Mouse (Mus musculus): ENCODE results near the gene Syt16. TPM values are rescaled to one million over a fixed set of nuclear protein-coding genes. Genes with fewer than 3 reads are reported as not detected.

Syt16 gene
- polyA plus RNA-seq, 1 experiment from 2014 or later: 7.0 TPM

- ATAC-seq (ENCODE audit: low FRiP score): no peak
- WGBS: 60% methylated on average over 4 of the region's 4 CpGs
Measured at GRCm38 (mm10) chr12:74108663-74109081, 111.2 kb downstream of the Syt16 start.

GRCm38 (mm10) chr12:74109462-74110068, 112.1 kb downstream of the Syt16 start:
- DNase-seq (ENCODE audit: low spot score, missing footprints) (no peak), ATAC-seq (ENCODE audit: low FRiP score) (no peak)
- Histone ChIP-seq H3K4me3 (ENCODE audit: low read depth, low read length) (no peak overlapping the region), H3K4me1 (ENCODE audit: control insufficient read depth, insufficient read depth, low read length) (no peaks in the 10 kb centered on the region), H3K27ac (ENCODE audit: low read depth, low read length) (no peak overlapping the region), H3K9ac (ENCODE audit: low read length) (no peak overlapping the region), H3K27me3 (ENCODE audit: control insufficient read depth, insufficient read depth, low read length) (no peaks in the 10 kb centered on the region), H3K9me3 (ENCODE audit: control insufficient read depth, low read length) (no peaks in the 10 kb centered on the region), H3K4me2 (no peak overlapping the region), H3K36me3 (ENCODE audit: control insufficient read depth, insufficient read depth, low read length) (no peaks in the 10 kb centered on the region)
- 78% methylated on average over 10 of the region's 10 CpGs for WGBS

More at GRCm38 (mm10) chr12:74108663-74109081, 111.2 kb downstream of the Syt16 start:
- Histone ChIP-seq H3K27ac (ENCODE audit: low read depth, low read length) (no peak overlapping the region), H3K27me3 (ENCODE audit: control insufficient read depth, insufficient read depth, low read length) (no peaks in the 10 kb centered on the region), H3K9ac (ENCODE audit: low read length) (no peak overlapping the region), H3K36me3 (ENCODE audit: control insufficient read depth, insufficient read depth, low read length) (no peaks in the 10 kb centered on the region), H3K4me2 (no peak overlapping the region), H3K9me3 (ENCODE audit: control insufficient read depth, low read length) (no peaks in the 10 kb centered on the region), H3K4me1 (ENCODE audit: control insufficient read depth, insufficient read depth, low read length) (no peaks in the 10 kb centered on the region), H3K4me3 (ENCODE audit: low read depth, low read length) (no peak overlapping the region)
- DNase-seq (ENCODE audit: low spot score, missing footprints): no peak

- DNase-seq (ENCODE audit: low spot score, missing footprints): no peak
- Histone ChIP-seq H3K9ac (ENCODE audit: low read length) (no peak overlapping the region), H3K4me3 (ENCODE audit: low read depth, low read length) (no peak overlapping the region), H3K4me1 (ENCODE audit: control insufficient read depth, insufficient read depth, low read length) (no peaks in the 10 kb centered on the region), H3K9me3 (ENCODE audit: control insufficient read depth, low read length) (no peaks in the 10 kb centered on the region), H3K27ac (ENCODE audit: low read depth, low read length) (no peak overlapping the region), H3K27me3 (ENCODE audit: control insufficient read depth, insufficient read depth, low read length) (no peaks in the 10 kb centered on the region), H3K36me3 (ENCODE audit: control insufficient read depth, insufficient read depth, low read length) (no peaks in the 10 kb centered on the region), H3K4me2 (no peak overlapping the region)
- no peak for ATAC-seq (ENCODE audit: low FRiP score)
- 65% methylated on average over 6 of the region's 6 CpGs for WGBS
Measured at GRCm38 (mm10) chr12:74116825-74117224, 119.4 kb downstream of the Syt16 start.

- ATAC-seq (ENCODE audit: low FRiP score) (no peak), DNase-seq (ENCODE audit: low spot score, missing footprints) (no peak)
- 84% methylated on average over 12 of the region's 12 CpGs for WGBS
- Histone ChIP-seq H3K27me3 (ENCODE audit: control insufficient read depth, insufficient read depth, low read length) (no peaks in the 10 kb centered on the region), H3K9me3 (ENCODE audit: control insufficient read depth, low read length) (peaks cover 5% of the 10 kb centered on the region; the same call in 1 of the 2 replicates), H3K36me3 (ENCODE audit: control insufficient read depth, insufficient read depth, low read length) (no peaks in the 10 kb centered on the region), H3K9ac (ENCODE audit: low read length) (no peak overlapping the region), H3K4me2 (no peak overlapping the region), H3K4me1 (ENCODE audit: control insufficient read depth, insufficient read depth, low read length) (no peaks in the 10 kb centered on the region), H3K27ac (ENCODE audit: low read depth, low read length) (no peak overlapping the region), H3K4me3 (ENCODE audit: low read depth, low read length) (no peak overlapping the region)
Measured at GRCm38 (mm10) chr12:74125796-74126195, 128.3 kb downstream of the Syt16 start.

GRCm38 (mm10) chr12:74128229-74128628, 130.8 kb downstream of the Syt16 start:
- DNase-seq (ENCODE audit: low spot score, missing footprints): no peak
- Histone ChIP-seq H3K27me3 (ENCODE audit: control insufficient read depth, insufficient read depth, low read length) (no peaks in the 10 kb centered on the region), H3K4me1 (ENCODE audit: control insufficient read depth, insufficient read depth, low read length) (peaks cover 9% of the 10 kb centered on the region; the same call in 1 of the 2 replicates), H3K4me3 (ENCODE audit: low read depth, low read length) (no peak overlapping the region), H3K27ac (ENCODE audit: low read depth, low read length) (no peak overlapping the region), H3K9ac (ENCODE audit: low read length) (no peak overlapping the region), H3K9me3 (ENCODE audit: control insufficient read depth, low read length) (peaks cover 5% of the 10 kb centered on the region; the same call in 1 of the 2 replicates), H3K4me2 (no peak overlapping the region), H3K36me3 (ENCODE audit: control insufficient read depth, insufficient read depth, low read length) (no peaks in the 10 kb centered on the region)
- 80% methylated on average over 1 of the region's 1 CpGs for WGBS
- no peak for ATAC-seq (ENCODE audit: low FRiP score)

- DNase-seq (ENCODE audit: low spot score, missing footprints): no peak
- no peak for ATAC-seq (ENCODE audit: low FRiP score)
- Histone ChIP-seq H3K4me1 (ENCODE audit: control insufficient read depth, insufficient read depth, low read length) (peaks cover 9% of the 10 kb centered on the region; the same call in 1 of the 2 replicates), H3K9me3 (ENCODE audit: control insufficient read depth, low read length) (no peaks in the 10 kb centered on the region), H3K4me2 (no peak overlapping the region), H3K27me3 (ENCODE audit: control insufficient read depth, insufficient read depth, low read length) (no peaks in the 10 kb centered on the region), H3K27ac (ENCODE audit: low read depth, low read length) (no peak overlapping the region), H3K36me3 (ENCODE audit: control insufficient read depth, insufficient read depth, low read length) (no peaks in the 10 kb centered on the region), H3K4me3 (ENCODE audit: low read depth, low read length) (no peak overlapping the region), H3K9ac (ENCODE audit: low read length) (no peak overlapping the region)
- 9% methylated on average over 2 of the region's 2 CpGs for WGBS
Measured at GRCm38 (mm10) chr12:74131790-74132189, 134.3 kb downstream of the Syt16 start.

- Histone ChIP-seq H3K4me3 (ENCODE audit: low read depth, low read length) (no peak overlapping the region), H3K9me3 (ENCODE audit: control insufficient read depth, low read length) (no peaks in the 10 kb centered on the region), H3K4me1 (ENCODE audit: control insufficient read depth, insufficient read depth, low read length) (no peaks in the 10 kb centered on the region), H3K36me3 (ENCODE audit: control insufficient read depth, insufficient read depth, low read length) (no peaks in the 10 kb centered on the region), H3K27me3 (ENCODE audit: control insufficient read depth, insufficient read depth, low read length) (no peaks in the 10 kb centered on the region), H3K4me2 (no peak overlapping the region), H3K9ac (ENCODE audit: low read length) (no peak overlapping the region), H3K27ac (ENCODE audit: low read depth, low read length) (no peak overlapping the region)
- WGBS: 73% methylated on average over 7 of the region's 7 CpGs
- no peak for ATAC-seq (ENCODE audit: low FRiP score)
- no peak for DNase-seq (ENCODE audit: low spot score, missing footprints)
Measured at GRCm38 (mm10) chr12:74142147-74142546, 144.7 kb downstream of the Syt16 start.

- ATAC-seq (ENCODE audit: low FRiP score) (no peak), DNase-seq (ENCODE audit: low spot score, missing footprints) (no peak)
- Histone ChIP-seq H3K9ac (ENCODE audit: low read length) (no peak overlapping the region), H3K27ac (ENCODE audit: low read depth, low read length) (no peak overlapping the region), H3K4me1 (ENCODE audit: control insufficient read depth, insufficient read depth, low read length) (no peaks in the 10 kb centered on the region), H3K36me3 (ENCODE audit: control insufficient read depth, insufficient read depth, low read length) (no peaks in the 10 kb centered on the region), H3K4me3 (ENCODE audit: low read depth, low read length) (no peak overlapping the region), H3K9me3 (ENCODE audit: control insufficient read depth, low read length) (no peaks in the 10 kb centered on the region), H3K4me2 (no peak overlapping the region), H3K27me3 (ENCODE audit: control insufficient read depth, insufficient read depth, low read length) (no peaks in the 10 kb centered on the region)
- 49% methylated on average over 5 of the region's 5 CpGs for whole genome bisulfite sequencing
Measured at GRCm38 (mm10) chr12:74144385-74144784, 146.9 kb downstream of the Syt16 start.

- Histone ChIP-seq H3K4me2 (no peak overlapping the region), H3K4me3 (ENCODE audit: low read depth, low read length) (no peak overlapping the region), H3K27me3 (ENCODE audit: control insufficient read depth, insufficient read depth, low read length) (no peaks in the 10 kb centered on the region), H3K4me1 (ENCODE audit: control insufficient read depth, insufficient read depth, low read length) (no peaks in the 10 kb centered on the region), H3K27ac (ENCODE audit: low read depth, low read length) (no peak overlapping the region), H3K9me3 (ENCODE audit: control insufficient read depth, low read length) (no peaks in the 10 kb centered on the region), H3K9ac (ENCODE audit: low read length) (no peak overlapping the region), H3K36me3 (ENCODE audit: control insufficient read depth, insufficient read depth, low read length) (no peaks in the 10 kb centered on the region)
- ATAC-seq (ENCODE audit: low FRiP score) (no peak), DNase-seq (ENCODE audit: low spot score, missing footprints) (no peak)
- 89% methylated on average over 3 of the region's 3 CpGs for WGBS
Measured at GRCm38 (mm10) chr12:74160791-74161190, 163.3 kb downstream of the Syt16 start.
